Mouse (Mus musculus) spleen, adult 2 months (tissue): ENCODE results near the gene 1700025G04Rik.

Experiments
- CTCF ChIP-seq: fragments of 200-500 bp; IDR thresholded peaks from 2 replicates; pipeline ENCODE4 v1.5.1; 2011; ENCODE audit warnings: mild to moderate bottlenecking, inconsistent platforms; ENCODE audit not compliant: insufficient read depth, insufficient read length, insufficient replicate concordance; ENCODE audit errors: extremely low read depth
- POLR2A ChIP-seq: fragments of 200-500 bp; IDR thresholded peaks from 2 replicates; pipeline ENCODE4 v1.6.1; 2011; ENCODE audit warnings: low read depth, low read length, inconsistent platforms

GRCm38 (mm10) chr1:152086951-152087350 is 3.0 kb downstream of the 1700025G04Rik start:
- TF ChIP-seq CTCF (no peak), POLR2A (no peak)
